Mouse (Mus musculus) layer of hippocampus, adult 2 months (tissue): ENCODE data around the gene Gnao1. TPM values are rescaled to one million over a fixed set of nuclear protein-coding genes. Genes with fewer than 3 reads are reported as not detected.

Experiments
- DNase-seq, 2 experiments: peaks; one replicate each; pipeline ENCODE4 v3.0.0; 2022; ENCODE audit warnings: low spot score in 2 of 2
- H3K27ac ChIP-seq: fragments of 200-600 bp; 2 replicates; pipeline ENCODE4 v1.8.1; 2022
- H3K4me3 ChIP-seq: fragments of 200-600 bp; 2 replicates; pipeline ENCODE4 v1.8.1; 2022; ENCODE audit warnings: mild to moderate bottlenecking
- CTCF ChIP-seq: fragments of 200-600 bp; conservative IDR thresholded peaks from 2 replicates; pipeline ENCODE4 v1.8.1; 2022; ENCODE audit warnings: antibody characterized with exemption, mild to moderate bottlenecking, moderate library complexity
- total RNA-seq, 2 experiments: library from RNA; stranded (reverse); gene quantifications; 2 replicates each; pipeline ENCODE4 v1.2.3; 2021

The Gnao1 gene
- total RNA-seq, 2 experiments from 2014 or later = 662 to 678 TPM

- no peak for TF ChIP-seq CTCF
- peak overlapping the region; percentile 86 for H3K27ac ChIP-seq
- DNase-seq = no peak
- H3K4me3 ChIP-seq = no peak overlapping the region
Observed at GRCm38 (mm10) chr8:93918580-93918979, 108.8 kb downstream of the Gnao1 start.

DNA sequence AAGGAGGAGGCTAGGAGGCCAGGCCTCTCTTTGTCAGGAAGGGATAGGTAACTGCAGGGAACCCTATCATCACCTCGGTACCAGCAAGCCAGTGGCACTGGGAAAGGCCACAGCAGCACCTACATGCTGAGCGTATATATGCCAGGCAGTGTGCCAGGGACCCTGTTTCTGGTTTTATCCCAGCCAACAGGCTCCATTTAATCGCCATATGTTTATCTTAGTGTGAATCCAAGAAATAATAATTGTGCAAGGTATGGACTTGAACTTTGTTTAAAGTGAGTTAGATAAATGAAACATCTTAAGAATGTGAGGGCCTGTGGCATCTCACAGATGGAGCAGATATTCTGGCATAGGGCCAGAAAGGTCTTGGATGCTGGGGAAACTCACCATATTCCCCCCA lies 109.7 kb downstream of the Gnao1 start:
- H3K4me3 ChIP-seq = no peak overlapping the region
- H3K27ac ChIP-seq = peak overlapping the region; percentile 86
- no peak for DNase-seq
- no peak for TF ChIP-seq CTCF

DNA sequence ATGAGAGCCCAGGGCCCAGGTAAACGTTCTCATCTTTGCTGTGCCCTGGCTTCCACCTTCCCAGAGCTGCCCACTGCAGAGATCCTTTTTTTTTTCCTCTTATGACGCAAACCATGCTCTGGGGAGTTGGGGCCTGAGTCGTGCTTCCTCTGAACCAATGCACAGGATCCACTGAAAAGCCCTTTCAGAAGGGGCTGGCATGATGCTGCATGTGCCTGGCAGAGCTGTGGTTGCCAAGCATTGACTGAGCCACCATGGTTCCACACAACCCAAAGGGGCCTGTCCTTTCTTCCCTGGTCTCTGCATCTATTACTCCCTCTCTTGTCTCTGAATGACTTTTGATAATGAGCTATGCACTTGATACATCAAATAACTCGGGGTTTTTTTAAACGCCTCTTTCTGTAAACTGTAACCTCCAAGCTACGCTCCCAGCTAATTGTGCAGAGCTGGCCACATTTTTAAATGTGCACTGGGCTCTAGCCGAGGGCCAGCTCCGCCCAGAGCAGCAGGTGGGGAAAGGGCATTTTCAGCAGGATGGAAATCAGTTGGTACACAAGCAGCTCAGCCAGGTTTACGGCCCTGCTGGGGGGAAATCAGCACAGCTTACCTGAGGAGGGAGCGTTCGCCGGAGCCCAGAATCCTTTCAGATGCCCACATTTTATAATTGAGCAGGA lies 110.3 kb downstream of the Gnao1 start:
- DNase-seq = peak in 1 of 2 experiments; percentile 47
- H3K27ac ChIP-seq = peak overlapping the region; percentile 86
- no peak for TF ChIP-seq CTCF
- no peak overlapping the region for H3K4me3 ChIP-seq

GRCm38 (mm10) chr8:93920590-93920948 lies 110.8 kb downstream of the Gnao1 start:
- no peak for TF ChIP-seq CTCF
- Histone ChIP-seq H3K27ac (peak overlapping the region; percentile 86), H3K4me3 (no peak overlapping the region)
- no peak for DNase-seq

DNA sequence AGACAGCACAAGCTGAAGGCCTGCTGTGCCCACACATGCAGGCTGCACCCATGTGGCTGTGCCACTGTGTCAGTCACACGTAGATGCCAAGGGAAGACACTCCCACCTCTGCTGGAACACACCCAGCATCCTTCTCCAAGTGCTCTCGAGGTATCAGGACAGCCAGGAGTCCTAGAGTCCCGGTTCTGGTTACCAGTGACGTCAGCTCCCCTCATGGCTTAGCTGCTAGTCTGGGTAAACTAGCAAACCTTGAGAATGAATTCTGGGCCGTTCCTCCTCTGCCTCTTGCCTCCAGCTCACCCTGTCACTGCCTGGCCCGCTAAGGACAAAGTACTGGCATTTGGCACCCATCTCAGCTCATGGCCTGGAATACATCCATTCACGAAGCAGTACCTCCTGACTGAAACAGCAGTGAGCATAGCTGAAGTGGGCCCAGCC lies 114.2 kb downstream of the Gnao1 start:
- peak in 1 of 2 experiments; percentile 47 for DNase-seq
- Histone ChIP-seq H3K27ac (peak overlapping the region; percentile 86), H3K4me3 (no peak overlapping the region)
- TF ChIP-seq CTCF = no peak

DNA sequence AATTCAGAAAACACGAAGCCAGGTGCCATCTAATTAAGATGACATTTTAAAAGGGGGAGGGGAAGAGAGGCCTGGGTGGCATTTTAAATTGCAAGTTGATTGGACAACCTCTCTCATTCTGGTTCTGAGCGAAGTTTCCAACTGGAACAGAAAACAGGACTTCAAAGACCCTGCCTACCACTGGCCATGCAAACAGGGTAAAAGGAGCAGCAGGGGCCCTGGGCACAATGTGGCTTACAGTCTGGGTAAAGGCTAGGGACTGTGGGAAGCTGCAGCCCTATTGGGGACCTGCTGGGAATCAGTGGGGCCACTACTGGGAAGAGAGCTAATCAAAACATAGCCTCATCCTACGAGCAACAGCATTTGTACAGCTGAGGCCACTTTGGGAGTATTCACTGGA lies 115.7 kb downstream of the Gnao1 start:
- Histone ChIP-seq H3K4me3 (no peak overlapping the region), H3K27ac (peak overlapping the region; percentile 86)
- TF ChIP-seq CTCF = no peak
- DNase-seq = peak in 1 of 2 experiments; percentile 47

DNA sequence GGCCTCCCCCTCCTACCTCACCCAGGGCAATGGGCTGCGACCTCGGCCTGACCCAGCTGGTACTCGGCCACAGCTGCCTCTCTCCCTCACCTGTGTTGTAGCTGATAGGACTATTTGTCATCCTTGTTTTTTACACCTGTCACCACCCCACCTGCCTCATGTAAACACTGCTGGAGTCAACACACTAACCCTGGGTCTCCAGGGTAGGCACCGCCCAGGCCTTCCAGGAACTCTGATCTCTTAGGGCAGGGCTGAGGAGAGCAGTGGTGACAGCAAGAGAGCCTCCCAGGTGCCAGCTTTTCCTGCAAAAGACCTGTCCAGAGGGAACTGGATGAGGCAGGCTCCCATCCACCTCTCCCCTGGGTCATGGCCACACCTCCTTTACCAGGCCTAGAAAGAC lies 119.5 kb downstream of the Gnao1 start:
- no peak for DNase-seq
- TF ChIP-seq CTCF = no peak
- Histone ChIP-seq H3K27ac (peak overlapping the region; percentile 91), H3K4me3 (no peak overlapping the region)

GRCm38 (mm10) chr8:93931336-93931735 lies 121.6 kb downstream of the Gnao1 start:
- H3K4me3 ChIP-seq = no peak overlapping the region
- peak in 1 of 2 experiments; percentile 59 for DNase-seq
- H3K27ac ChIP-seq = peak overlapping the region; percentile 91
- TF ChIP-seq CTCF = no peak

- peak; percentile 99 for TF ChIP-seq CTCF
Observed at GRCm38 (mm10) chr8:93932873-93933272, 123.1 kb downstream of the Gnao1 start.

DNA sequence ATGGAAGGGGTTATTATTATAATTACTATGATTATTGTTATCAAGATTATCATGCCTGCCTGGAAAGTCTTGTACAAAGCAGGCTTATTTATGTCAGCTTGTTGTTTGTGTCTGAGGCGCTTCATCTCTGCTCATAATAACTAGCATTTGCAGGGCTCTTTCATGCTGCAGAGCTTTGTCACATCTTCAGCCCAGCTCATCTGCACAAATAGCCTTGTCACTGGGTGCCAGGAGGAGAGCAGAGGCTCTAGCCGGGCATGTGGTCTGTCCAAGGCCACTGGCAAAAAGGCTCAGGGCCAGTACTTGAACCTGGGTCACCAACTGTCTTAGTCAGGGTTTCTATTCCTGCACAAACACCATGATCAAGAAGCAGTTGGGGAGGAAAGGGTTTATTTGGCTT lies 123.5 kb downstream of the Gnao1 start:
- H3K4me3 ChIP-seq = no peak overlapping the region
- peak overlapping the region; percentile 91 for H3K27ac ChIP-seq
- TF ChIP-seq CTCF = no peak
- no peak for DNase-seq

More at GRCm38 (mm10) chr8:93932873-93933272, 123.1 kb downstream of the Gnao1 start:
- H3K4me3 ChIP-seq = no peak overlapping the region
- peak; percentile 85 to 94 for DNase-seq
- H3K27ac ChIP-seq = peak overlapping the region; percentile 91

- no peak for DNase-seq
- no peak for TF ChIP-seq CTCF
- no peak overlapping the region for H3K4me3 ChIP-seq
- peak overlapping the region; percentile 44; the same call in 1 of the 2 replicates for H3K27ac ChIP-seq
Observed at GRCm38 (mm10) chr8:93938193-93938592, 128.4 kb downstream of the Gnao1 start.

DNA sequence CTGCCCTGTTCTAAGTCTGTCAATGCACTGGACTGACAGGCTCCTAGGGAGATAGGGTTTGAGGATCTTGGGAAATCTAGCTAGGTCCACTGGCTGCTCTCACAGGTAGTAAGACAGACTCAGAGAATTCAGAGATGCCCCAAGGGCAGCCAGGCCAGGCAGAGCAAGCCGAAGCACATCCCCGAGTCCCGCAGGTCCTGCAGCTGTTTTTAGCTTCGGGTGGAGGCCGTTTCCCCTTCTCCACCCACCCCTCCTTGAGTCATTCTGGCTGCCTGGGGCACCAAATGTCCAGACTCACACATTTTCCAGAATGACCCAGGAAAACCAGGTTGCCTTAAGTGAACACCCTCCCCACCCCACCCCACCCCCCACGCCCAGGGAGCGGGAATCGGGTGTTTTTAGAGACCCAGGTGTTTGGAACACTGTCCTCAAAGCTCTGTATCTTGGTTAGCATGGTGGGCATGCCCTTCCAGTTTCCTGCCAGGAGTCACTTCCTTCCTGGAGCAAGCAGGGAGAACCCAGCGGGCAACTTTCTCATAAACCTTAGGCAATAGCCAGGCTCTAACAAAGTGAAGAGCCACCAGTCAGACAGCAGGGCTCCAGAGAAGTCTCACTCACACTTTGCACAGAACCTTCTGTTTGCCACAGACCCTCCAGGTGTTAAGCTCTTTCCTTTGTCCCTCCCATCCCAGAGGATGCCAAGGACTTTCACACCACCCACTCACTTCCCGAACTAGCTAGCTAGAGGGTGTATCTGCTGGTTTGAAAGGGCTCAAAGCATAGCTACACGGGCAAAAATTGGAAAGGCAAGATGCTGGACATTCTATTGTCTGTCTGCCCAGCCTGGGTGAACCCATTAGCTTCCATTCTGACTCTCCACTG lies 131.0 kb downstream of the Gnao1 start:
- peak overlapping the region; percentile 73 for H3K27ac ChIP-seq
- no peak overlapping the region for H3K4me3 ChIP-seq
- DNase-seq = no peak
- no peak for TF ChIP-seq CTCF

- DNase-seq = peak; percentile 52 to 56
- peak; percentile 67 for TF ChIP-seq CTCF
- H3K27ac ChIP-seq = peak overlapping the region; percentile 73
Observed at GRCm38 (mm10) chr8:93941636-93942054, 131.9 kb downstream of the Gnao1 start.

More at GRCm38 (mm10) chr8:93941636-93942054, 131.9 kb downstream of the Gnao1 start:
- no peak overlapping the region for H3K4me3 ChIP-seq
